Mouse (Mus musculus): ENCODE measurements at regions not wholly inside any gene's neighbourhood (a gene's known extent, or its start where the extent isn't known, plus 50 kb on each side); places are given as distances from the start of the nearest gene placed in this dataset.

GRCm38 (mm10) chr12:77756021-77756420 is 438.0 kb upstream of the Gm6657 start:
- no peak for TF ChIP-seq POLR2A (IDR thresholded peaks at IDR 0.05; ENCODE audit: low read depth, low read length)
- TF ChIP-seq CTCF (IDR thresholded peaks at IDR 0.05; ENCODE audit: borderline replicate concordance, insufficient read depth, low read length): no peak
